Mouse (Mus musculus): ENCODE results near the gene Ampd2.

GRCm38 (mm10) chr3:108086470-108086979, at the start of gene Ampd2:
- TF ChIP-seq CTCF (IDR thresholded peaks at IDR 0.05; ENCODE audit: extremely low read depth, insufficient read depth, low read length) (no peak), POLR2A (IDR thresholded peaks at IDR 0.05; ENCODE audit: extremely low read depth, insufficient read depth, low read length) (no peak)

All from cortical plate, adult 2 months (tissue).